Mouse (Mus musculus): ENCODE data around the gene Fbxl8.
"Not testable (repeated sequence)": the region's sequence is repeated elsewhere in the genome, so short reads cannot be mapped to it uniquely, and the experiment has no call there.

The Fbxl8 gene

GRCm38 (mm10) chr8:105264024-105264982 is at the start of gene Fbxl8, which contains the start of gene Tradd:
Gene Fbxl8, plus strand, starts transcription at chr8:105264648.
Gene Tradd, minus strand, starts transcription at chr8:105264609.
- peak; percentile 88 to 94 for DNase-seq (ENCODE audit: inconsistent age in 2 of 2, low spot score in 1 of 2)

GRCm38 (mm10) chr8:105217926-105218522 is 46.4 kb upstream of the Fbxl8 start:
- peak; percentile 18 to 76 for DNase-seq (ENCODE audit: inconsistent age in 2 of 2, low spot score in 1 of 2)

- peak; percentile 30 to 52 for DNase-seq (ENCODE audit: inconsistent age in 2 of 2, low spot score in 1 of 2)
These were observed 40.6 kb upstream of the Fbxl8 start for GRCm38 (mm10) chr8:105223850-105224249.

GRCm38 (mm10) chr8:105224413-105225271 is 39.8 kb upstream of the Fbxl8 start, which contains the start of gene D230025D16Rik:
Gene D230025D16Rik, plus strand, starts transcription at chr8:105225145.
- DNase-seq (ENCODE audit: inconsistent age in 2 of 2, low spot score in 1 of 2), result peak; percentile 95 to 99

GRCm38 (mm10) chr8:105225272-105225593 is 39.2 kb upstream of the Fbxl8 start:
- DNase-seq (ENCODE audit: inconsistent age in 2 of 2, low spot score in 1 of 2), result no peak

- DNase-seq (ENCODE audit: inconsistent age in 2 of 2, low spot score in 1 of 2), result peak in 1 of 2 experiments; percentile 64
These were observed 38.5 kb upstream of the Fbxl8 start for GRCm38 (mm10) chr8:105225917-105226316.

- DNase-seq (ENCODE audit: inconsistent age in 2 of 2, low spot score in 1 of 2), result peak in 1 of 2 experiments; percentile 34
These were observed 32.7 kb upstream of the Fbxl8 start for GRCm38 (mm10) chr8:105231503-105232320.

GRCm38 (mm10) chr8:105232321-105232693 is 32.1 kb upstream of the Fbxl8 start:
- DNase-seq (ENCODE audit: inconsistent age in 2 of 2, low spot score in 1 of 2), result not testable (repeated sequence)

- no peak for DNase-seq (ENCODE audit: inconsistent age in 2 of 2, low spot score in 1 of 2)
These were observed 31.1 kb upstream of the Fbxl8 start for GRCm38 (mm10) chr8:105233126-105233935.

- DNase-seq (ENCODE audit: inconsistent age in 2 of 2, low spot score in 1 of 2), result no peak
These were observed 29.2 kb upstream of the Fbxl8 start for GRCm38 (mm10) chr8:105235206-105235605.

GRCm38 (mm10) chr8:105237442-105238142 is 26.9 kb upstream of the Fbxl8 start:
- no peak for DNase-seq (ENCODE audit: inconsistent age in 2 of 2, low spot score in 1 of 2)

- DNase-seq (ENCODE audit: inconsistent age in 2 of 2, low spot score in 1 of 2), result no peak
These were observed 23.4 kb upstream of the Fbxl8 start for GRCm38 (mm10) chr8:105241016-105241415.

GRCm38 (mm10) chr8:105251954-105252353 is 12.5 kb upstream of the Fbxl8 start:
- DNase-seq (ENCODE audit: inconsistent age in 2 of 2, low spot score in 1 of 2), result no peak

GRCm38 (mm10) chr8:105252680-105253537 is 11.5 kb upstream of the Fbxl8 start:
- DNase-seq (ENCODE audit: inconsistent age in 2 of 2, low spot score in 1 of 2), result no peak

- DNase-seq (ENCODE audit: inconsistent age in 2 of 2, low spot score in 1 of 2), result no peak
These were observed 10.7 kb upstream of the Fbxl8 start for GRCm38 (mm10) chr8:105253766-105254151.

- DNase-seq (ENCODE audit: inconsistent age in 2 of 2, low spot score in 1 of 2), result peak; percentile 88 to 95
These were observed 10.1 kb upstream of the Fbxl8 start for GRCm38 (mm10) chr8:105254152-105254965.

- peak; percentile 59 to 77 for DNase-seq (ENCODE audit: inconsistent age in 2 of 2, low spot score in 1 of 2)
These were observed 9.5 kb upstream of the Fbxl8 start, which contains the start of gene B3gnt9 for GRCm38 (mm10) chr8:105254966-105255350. Gene B3gnt9, minus strand, starts transcription at chr8:105255153.
